Mouse (Mus musculus) forebrain, embryonic 14.5 days (tissue): ENCODE measurements around the gene Ide. TPM values are rescaled to one million over a fixed set of nuclear protein-coding genes. Genes with fewer than 3 reads are reported as not detected.

ENCODE experiments used
- ATAC-seq: fragments of 200-750 bp; cut with Nextera tagmentation; 2 replicates; pipeline ENCODE4 v1.8.0; 2017; ENCODE audit warnings: mild to moderate bottlenecking, moderate library complexity
- DNase-seq: peaks from one replicate; pipeline ENCODE4 v3.0.0-alpha.2; 2015; ENCODE audit warnings: low spot score
- H3K27ac ChIP-seq: fragments of 300-500 bp; sonication (generic); 2 replicates; pipeline ENCODE4 v1.5.1; 2014; ENCODE audit warnings: low read depth, mild to moderate bottlenecking, control low read depth, low read length, moderate library complexity
- H3K27me3 ChIP-seq: fragments of 300-500 bp; sonication (generic); replicated peaks from 2 replicates; pipeline ENCODE4 v1.6.1; 2014; ENCODE audit warnings: low read length, control low read depth, mixed read lengths; ENCODE audit not compliant: control insufficient read depth, insufficient read depth
- H3K36me3 ChIP-seq: fragments of 300-500 bp; sonication (generic); 2 replicates; pipeline ENCODE4 v1.6.1; 2014; ENCODE audit warnings: low read length, control low read depth; ENCODE audit not compliant: control insufficient read depth, insufficient read depth
- H3K4me1 ChIP-seq: fragments of 300-500 bp; sonication (generic); 2 replicates; pipeline ENCODE4 v1.6.1; 2014; ENCODE audit warnings: antibody characterized with exemption, low read length, control low read depth; ENCODE audit not compliant: control insufficient read depth, insufficient read depth
- H3K4me2 ChIP-seq: fragments of 300-500 bp; sonication (generic); 2 replicates; pipeline ENCODE4 v1.6.1; 2014; ENCODE audit warnings: mild to moderate bottlenecking, control low read depth, low read length
- H3K4me3 ChIP-seq: fragments of 300-500 bp; sonication (generic); 2 replicates; pipeline ENCODE4 v1.5.1; 2014; ENCODE audit warnings: low read depth, low read length, control low read depth
- H3K9ac ChIP-seq: fragments of 300-500 bp; sonication (generic); 2 replicates; pipeline ENCODE4 v1.6.1; 2014; ENCODE audit warnings: mild to moderate bottlenecking, low read length, control low read depth, moderate library complexity
- H3K9me3 ChIP-seq: fragments of 300-500 bp; sonication (generic); replicated peaks from 2 replicates; pipeline ENCODE4 v1.6.1; 2016; ENCODE audit warnings: low read length, control low read depth, mixed read lengths; ENCODE audit not compliant: control insufficient read depth
- WGBS: fragments of 180-500 bp; shearing (Covaris S2); extraction: QIAGEN DNeasy Blood & Tissue Kit; methylation state at CpG from one replicate; pipeline ENCODE4 v1.1.7; 2014; 5-methylcytosine and 5-hydroxymethylcytosine counted together
- polyA plus RNA-seq: library from polyadenylated mRNA; unstranded; fragments of >200 nt; fragmentation: Nextera tagmentation; extraction: Ambion mirVana; gene quantifications from 2 replicates; pipeline ENCODE4 v1.2.1, GENCODE M21; 2014

The Ide gene
- polyA plus RNA-seq, 1 experiment from 2014 or later, result 37.4 TPM

GRCm38 (mm10) chr19:37269106-37269505 lies 68.5 kb downstream of the Ide start:
- no peaks in the 10 kb centered on the region for H3K27me3 ChIP-seq
- no peak overlapping the region for H3K4me2 ChIP-seq

GRCm38 (mm10) chr19:37265333-37266103 lies 72.1 kb downstream of the Ide start:
- DNase-seq (peak; percentile 94), ATAC-seq (peak; percentile 89)
- H3K9ac ChIP-seq, result no peak overlapping the region
- H3K4me2 ChIP-seq, result no peak overlapping the region
- 0 out of 2 replicates have a peak, but pooled peaks cover 5% of the 10 kb centered on the region for H3K4me1 ChIP-seq
- no peak overlapping the region for H3K27ac ChIP-seq
- no peaks in the 10 kb centered on the region for H3K9me3 ChIP-seq
- H3K4me3 ChIP-seq, result no peak overlapping the region
- no peaks in the 10 kb centered on the region for H3K27me3 ChIP-seq
- 31% methylated on average over 10 of the region's 10 CpGs for WGBS
- H3K36me3 ChIP-seq, result peaks cover 11% of the 10 kb centered on the region

More at GRCm38 (mm10) chr19:37269106-37269505, 68.5 kb downstream of the Ide start:
- Histone ChIP-seq H3K4me3 (no peak overlapping the region), H3K27ac (no peak overlapping the region), H3K9ac (no peak overlapping the region), H3K4me1 (0 out of 2 replicates have a peak, but pooled peaks cover 3% of the 10 kb centered on the region), H3K9me3 (no peaks in the 10 kb centered on the region), H3K36me3 (peaks cover 14% of the 10 kb centered on the region)
- DNase-seq, result no peak
- WGBS, result 88% methylated on average over 16 of the region's 16 CpGs
- no peak for ATAC-seq

- WGBS, result 44% methylated on average over 23 of the region's 23 CpGs
- Histone ChIP-seq H3K27me3 (no peaks in the 10 kb centered on the region), H3K36me3 (peaks cover 9% of the 10 kb centered on the region), H3K9me3 (no peaks in the 10 kb centered on the region), H3K27ac (no peak overlapping the region), H3K4me1 (0 out of 2 replicates have a peak, but pooled peaks cover 5% of the 10 kb centered on the region), H3K9ac (0 out of 2 replicates have a peak overlapping the region, but pooled peaks have one; percentile 13), H3K4me2 (peak overlapping the region; percentile 14; the same call in 1 of the 2 replicates), H3K4me3 (no peak overlapping the region)
- ATAC-seq (0 out of 2 replicates have a peak, but pooled peaks have one; percentile 41), DNase-seq (peak; percentile 52)
These were observed 73.4 kb downstream of the Ide start for GRCm38 (mm10) chr19:37263943-37264897.

- Histone ChIP-seq H3K36me3 (peaks cover 2% of the 10 kb centered on the region), H3K27ac (no peak overlapping the region), H3K4me1 (0 out of 2 replicates have a peak, but pooled peaks cover 5% of the 10 kb centered on the region), H3K4me2 (no peak overlapping the region), H3K9me3 (no peaks in the 10 kb centered on the region), H3K9ac (no peak overlapping the region), H3K4me3 (no peak overlapping the region), H3K27me3 (no peaks in the 10 kb centered on the region)
- no peak for ATAC-seq
- no peak for DNase-seq
- WGBS, result 71% methylated on average over 8 of the region's 8 CpGs
These were observed 74.1 kb downstream of the Ide start for GRCm38 (mm10) chr19:37263566-37263942.

GRCm38 (mm10) chr19:37262389-37262788 lies 75.3 kb downstream of the Ide start:
- H3K27me3 ChIP-seq, result no peaks in the 10 kb centered on the region
- DNase-seq, result no peak
- no peak overlapping the region for H3K4me3 ChIP-seq
- no peak overlapping the region for H3K4me2 ChIP-seq
- H3K9me3 ChIP-seq, result no peaks in the 10 kb centered on the region
- WGBS, result 86% methylated on average over 4 of the region's 4 CpGs
- no peaks in the 10 kb centered on the region for H3K36me3 ChIP-seq
- no peak overlapping the region for H3K9ac ChIP-seq
- H3K4me1 ChIP-seq, result 0 out of 2 replicates have a peak, but pooled peaks cover 5% of the 10 kb centered on the region
- no peak overlapping the region for H3K27ac ChIP-seq
- ATAC-seq, result no peak

- DNase-seq (no peak), ATAC-seq (no peak)
- Histone ChIP-seq H3K4me2 (no peak overlapping the region), H3K36me3 (no peaks in the 10 kb centered on the region), H3K4me3 (no peak overlapping the region), H3K9ac (no peak overlapping the region), H3K9me3 (no peaks in the 10 kb centered on the region), H3K27ac (no peak overlapping the region), H3K4me1 (no peaks in the 10 kb centered on the region), H3K27me3 (no peaks in the 10 kb centered on the region)
- WGBS, result 91% methylated on average over 9 of the region's 9 CpGs
These were observed 82.3 kb downstream of the Ide start for GRCm38 (mm10) chr19:37255321-37255720.

- no peak overlapping the region for H3K27ac ChIP-seq
- no peaks in the 10 kb centered on the region for H3K9me3 ChIP-seq
- H3K27me3 ChIP-seq, result no peaks in the 10 kb centered on the region
- no peak overlapping the region for H3K9ac ChIP-seq
- DNase-seq, result no peak
- H3K36me3 ChIP-seq, result no peaks in the 10 kb centered on the region
- no peak for ATAC-seq
- H3K4me2 ChIP-seq, result no peak overlapping the region
- WGBS, result 67% methylated on average over 6 of the region's 6 CpGs
- H3K4me3 ChIP-seq, result no peak overlapping the region
- no peaks in the 10 kb centered on the region for H3K4me1 ChIP-seq
These were observed 85.5 kb downstream of the Ide start for GRCm38 (mm10) chr19:37252104-37252503.

GRCm38 (mm10) chr19:37248199-37248598 lies 89.5 kb downstream of the Ide start:
- no peak overlapping the region for H3K4me3 ChIP-seq
- DNase-seq (no peak), ATAC-seq (no peak)
- no peaks in the 10 kb centered on the region for H3K36me3 ChIP-seq
- H3K9ac ChIP-seq, result no peak overlapping the region
- H3K27ac ChIP-seq, result no peak overlapping the region
- no peaks in the 10 kb centered on the region for H3K27me3 ChIP-seq
- no peak overlapping the region for H3K4me2 ChIP-seq
- H3K9me3 ChIP-seq, result no peaks in the 10 kb centered on the region
- WGBS, result 81% methylated on average over 3 of the region's 3 CpGs
- no peaks in the 10 kb centered on the region for H3K4me1 ChIP-seq
